Mouse (Mus musculus): ENCODE measurements around the gene Lmo7. TPM values are rescaled to one million over a fixed set of nuclear protein-coding genes. Genes with fewer than 3 reads are reported as not detected.
A peak's percentile ranks its signal among the peaks of the same experiment; 100 is the strongest.

Lmo7 gene
- polyA plus RNA-seq, 1 experiment from 2014 or later, result 16.0 TPM

- no peaks in the 10 kb centered on the region for H3K9me3 ChIP-seq (ENCODE audit: control insufficient read depth, low read length)
Measured at GRCm38 (mm10) chr14:101816450-101816849, 86.7 kb downstream of the Lmo7 start.

GRCm38 (mm10) chr14:101822390-101822789 lies 92.6 kb downstream of the Lmo7 start:
- no peak overlapping the region for H3K4me2 ChIP-seq (ENCODE audit: low read length)
- H3K9me3 ChIP-seq (ENCODE audit: control insufficient read depth, low read length), result no peaks in the 10 kb centered on the region
- no peak overlapping the region for H3K27ac ChIP-seq (ENCODE audit: low read length)
- H3K36me3 ChIP-seq (ENCODE audit: control insufficient read depth, insufficient read depth), result no peaks in the 10 kb centered on the region
- H3K9ac ChIP-seq (replicated peaks; ENCODE audit: low read depth, low read length), result no peak overlapping the region
- H3K27me3 ChIP-seq (replicated peaks; ENCODE audit: control insufficient read depth, insufficient read depth, low read length), result no peaks in the 10 kb centered on the region
- H3K4me1 ChIP-seq (replicated peaks; ENCODE audit: control insufficient read depth, insufficient read depth, low read length), result no peaks in the 10 kb centered on the region
- ATAC-seq, result no peak
- H3K4me3 ChIP-seq (replicated peaks; ENCODE audit: low read length), result no peak overlapping the region
- WGBS, result 84% methylated on average over 6 of the region's 6 CpGs

More at GRCm38 (mm10) chr14:101816450-101816849, 86.7 kb downstream of the Lmo7 start:
- Histone ChIP-seq H3K36me3 (ENCODE audit: control insufficient read depth, insufficient read depth) (no peaks in the 10 kb centered on the region), H3K4me2 (ENCODE audit: low read length) (no peak overlapping the region), H3K4me1 (replicated peaks; ENCODE audit: control insufficient read depth, insufficient read depth, low read length) (no peaks in the 10 kb centered on the region), H3K27me3 (replicated peaks; ENCODE audit: control insufficient read depth, insufficient read depth, low read length) (no peaks in the 10 kb centered on the region), H3K27ac (ENCODE audit: low read length) (no peak overlapping the region), H3K4me3 (replicated peaks; ENCODE audit: low read length) (no peak overlapping the region), H3K9ac (replicated peaks; ENCODE audit: low read depth, low read length) (no peak overlapping the region)
- peak; percentile 47; the same call in 1 of the 2 replicates for ATAC-seq
- 84% methylated on average over 5 of the region's 5 CpGs for WGBS

- no peaks in the 10 kb centered on the region for H3K9me3 ChIP-seq (ENCODE audit: control insufficient read depth, low read length)
- no peak overlapping the region for H3K4me2 ChIP-seq (ENCODE audit: low read length)
- H3K4me3 ChIP-seq (replicated peaks; ENCODE audit: low read length), result no peak overlapping the region
- no peaks in the 10 kb centered on the region for H3K4me1 ChIP-seq (replicated peaks; ENCODE audit: control insufficient read depth, insufficient read depth, low read length)
- H3K9ac ChIP-seq (replicated peaks; ENCODE audit: low read depth, low read length), result no peak overlapping the region
- no peaks in the 10 kb centered on the region for H3K27me3 ChIP-seq (replicated peaks; ENCODE audit: control insufficient read depth, insufficient read depth, low read length)
- 57% methylated on average over 4 of the region's 4 CpGs for WGBS
- no peak for ATAC-seq
- H3K36me3 ChIP-seq (ENCODE audit: control insufficient read depth, insufficient read depth), result no peaks in the 10 kb centered on the region
- no peak overlapping the region for H3K27ac ChIP-seq (ENCODE audit: low read length)
Measured at GRCm38 (mm10) chr14:101822871-101823270, 93.1 kb downstream of the Lmo7 start.

- 0 out of 2 replicates have a peak, but pooled peaks cover 2% of the 10 kb centered on the region for H3K4me1 ChIP-seq (replicated peaks; ENCODE audit: control insufficient read depth, insufficient read depth, low read length)
- H3K4me3 ChIP-seq (replicated peaks; ENCODE audit: low read length), result no peak overlapping the region
- no peak overlapping the region for H3K27ac ChIP-seq (ENCODE audit: low read length)
- 62% methylated on average over 5 of the region's 5 CpGs for WGBS
- no peak overlapping the region for H3K4me2 ChIP-seq (ENCODE audit: low read length)
- H3K9me3 ChIP-seq (ENCODE audit: control insufficient read depth, low read length), result no peaks in the 10 kb centered on the region
- ATAC-seq, result no peak
- H3K9ac ChIP-seq (replicated peaks; ENCODE audit: low read depth, low read length), result no peak overlapping the region
- no peaks in the 10 kb centered on the region for H3K27me3 ChIP-seq (replicated peaks; ENCODE audit: control insufficient read depth, insufficient read depth, low read length)
- H3K36me3 ChIP-seq (ENCODE audit: control insufficient read depth, insufficient read depth), result no peaks in the 10 kb centered on the region
Measured at GRCm38 (mm10) chr14:101829676-101830075, 99.9 kb downstream of the Lmo7 start.

GRCm38 (mm10) chr14:101830116-101830515 lies 100.4 kb downstream of the Lmo7 start:
- H3K4me1 ChIP-seq (replicated peaks; ENCODE audit: control insufficient read depth, insufficient read depth, low read length), result 0 out of 2 replicates have a peak, but pooled peaks cover 2% of the 10 kb centered on the region
- H3K9me3 ChIP-seq (ENCODE audit: control insufficient read depth, low read length), result no peaks in the 10 kb centered on the region
- WGBS, result 59% methylated on average over 6 of the region's 6 CpGs
- H3K4me2 ChIP-seq (ENCODE audit: low read length), result no peak overlapping the region
- H3K9ac ChIP-seq (replicated peaks; ENCODE audit: low read depth, low read length), result no peak overlapping the region
- no peaks in the 10 kb centered on the region for H3K27me3 ChIP-seq (replicated peaks; ENCODE audit: control insufficient read depth, insufficient read depth, low read length)
- H3K27ac ChIP-seq (ENCODE audit: low read length), result no peak overlapping the region
- H3K4me3 ChIP-seq (replicated peaks; ENCODE audit: low read length), result no peak overlapping the region
- H3K36me3 ChIP-seq (ENCODE audit: control insufficient read depth, insufficient read depth), result no peaks in the 10 kb centered on the region
- ATAC-seq, result no peak

- Histone ChIP-seq H3K27me3 (replicated peaks; ENCODE audit: control insufficient read depth, insufficient read depth, low read length) (no peaks in the 10 kb centered on the region), H3K4me3 (replicated peaks; ENCODE audit: low read length) (no peak overlapping the region), H3K4me2 (ENCODE audit: low read length) (no peak overlapping the region), H3K9me3 (ENCODE audit: control insufficient read depth, low read length) (no peaks in the 10 kb centered on the region), H3K36me3 (ENCODE audit: control insufficient read depth, insufficient read depth) (no peaks in the 10 kb centered on the region), H3K9ac (replicated peaks; ENCODE audit: low read depth, low read length) (no peak overlapping the region), H3K27ac (ENCODE audit: low read length) (no peak overlapping the region), H3K4me1 (replicated peaks; ENCODE audit: control insufficient read depth, insufficient read depth, low read length) (0 out of 2 replicates have a peak, but pooled peaks cover 2% of the 10 kb centered on the region)
- no peak for ATAC-seq
- 86% methylated on average over 3 of the region's 3 CpGs for WGBS
Measured at GRCm38 (mm10) chr14:101834109-101834508, 104.4 kb downstream of the Lmo7 start.

- Histone ChIP-seq H3K36me3 (ENCODE audit: control insufficient read depth, insufficient read depth) (no peaks in the 10 kb centered on the region), H3K9me3 (ENCODE audit: control insufficient read depth, low read length) (no peaks in the 10 kb centered on the region), H3K9ac (replicated peaks; ENCODE audit: low read depth, low read length) (no peak overlapping the region), H3K27me3 (replicated peaks; ENCODE audit: control insufficient read depth, insufficient read depth, low read length) (no peaks in the 10 kb centered on the region), H3K27ac (ENCODE audit: low read length) (no peak overlapping the region), H3K4me2 (ENCODE audit: low read length) (no peak overlapping the region), H3K4me3 (replicated peaks; ENCODE audit: low read length) (no peak overlapping the region), H3K4me1 (replicated peaks; ENCODE audit: control insufficient read depth, insufficient read depth, low read length) (peaks cover 8% of the 10 kb centered on the region)
- no peak for ATAC-seq
- 95% methylated on average over 2 of the region's 2 CpGs for WGBS
Measured at GRCm38 (mm10) chr14:101836401-101836800, 106.6 kb downstream of the Lmo7 start.

- ATAC-seq, result no peak
- Histone ChIP-seq H3K9me3 (ENCODE audit: control insufficient read depth, low read length) (no peaks in the 10 kb centered on the region), H3K4me3 (replicated peaks; ENCODE audit: low read length) (no peak overlapping the region), H3K36me3 (ENCODE audit: control insufficient read depth, insufficient read depth) (no peaks in the 10 kb centered on the region), H3K9ac (replicated peaks; ENCODE audit: low read depth, low read length) (no peak overlapping the region), H3K27me3 (replicated peaks; ENCODE audit: control insufficient read depth, insufficient read depth, low read length) (no peaks in the 10 kb centered on the region), H3K4me2 (ENCODE audit: low read length) (no peak overlapping the region), H3K27ac (ENCODE audit: low read length) (no peak overlapping the region), H3K4me1 (replicated peaks; ENCODE audit: control insufficient read depth, insufficient read depth, low read length) (peaks cover 8% of the 10 kb centered on the region)
- WGBS, result 73% methylated on average over 6 of the region's 6 CpGs
Measured at GRCm38 (mm10) chr14:101837176-101837575, 107.4 kb downstream of the Lmo7 start.

- no peak overlapping the region for H3K27ac ChIP-seq (ENCODE audit: low read length)
- WGBS, result 41% methylated on average over 7 of the region's 7 CpGs
- H3K4me2 ChIP-seq (ENCODE audit: low read length), result peak overlapping the region; percentile 8
- no peak overlapping the region for H3K4me3 ChIP-seq (replicated peaks; ENCODE audit: low read length)
- H3K9ac ChIP-seq (replicated peaks; ENCODE audit: low read depth, low read length), result no peak overlapping the region
- peaks cover 8% of the 10 kb centered on the region for H3K4me1 ChIP-seq (replicated peaks; ENCODE audit: control insufficient read depth, insufficient read depth, low read length)
- H3K36me3 ChIP-seq (ENCODE audit: control insufficient read depth, insufficient read depth), result no peaks in the 10 kb centered on the region
- ATAC-seq, result peak; percentile 65
- H3K9me3 ChIP-seq (ENCODE audit: control insufficient read depth, low read length), result no peaks in the 10 kb centered on the region
- no peaks in the 10 kb centered on the region for H3K27me3 ChIP-seq (replicated peaks; ENCODE audit: control insufficient read depth, insufficient read depth, low read length)
Measured at GRCm38 (mm10) chr14:101838231-101838839, 108.6 kb downstream of the Lmo7 start.

Data from forebrain, embryonic 16.5 days (tissue).